Mouse (Mus musculus) stomach, embryonic 16.5 days (tissue): ENCODE measurements around the gene Ankrd13a. TPM values are rescaled to one million over a fixed set of nuclear protein-coding genes. Genes with fewer than 3 reads are reported as not detected.

Experiments
- ATAC-seq: fragments of 200-750 bp; cut with Nextera tagmentation; 2 replicates; pipeline ENCODE4 v1.8.0; 2017; ENCODE audit warnings: moderate number of reproducible peaks, moderate TSS enrichment; ENCODE audit not compliant: insufficient read depth, low FRiP score
- H3K27ac ChIP-seq: fragments of 300-500 bp; sonication (generic); 2 replicates; pipeline ENCODE4 v1.5.1; 2014; ENCODE audit warnings: low read length
- H3K27me3 ChIP-seq: fragments of 300-500 bp; sonication (generic); 2 replicates; pipeline ENCODE4 v1.6.1; 2014; ENCODE audit warnings: low read length, control low read depth, mixed read lengths; ENCODE audit not compliant: control insufficient read depth, insufficient read depth
- H3K36me3 ChIP-seq: fragments of 300-500 bp; sonication (generic); 2 replicates; pipeline ENCODE4 v1.6.1; 2014; ENCODE audit warnings: low read length; ENCODE audit not compliant: control insufficient read depth, insufficient read depth
- H3K4me1 ChIP-seq: fragments of 300-500 bp; sonication (generic); 2 replicates; pipeline ENCODE4 v1.6.1; 2014; ENCODE audit warnings: low read length, control low read depth, mixed read lengths; ENCODE audit not compliant: control insufficient read depth, insufficient read depth
- H3K4me2 ChIP-seq: fragments of 300-500 bp; sonication (generic); 2 replicates; pipeline ENCODE4 v1.6.1; 2014; ENCODE audit warnings: low read depth, low read length, mixed read lengths
- H3K4me3 ChIP-seq: fragments of 300-500 bp; sonication (generic); replicated peaks from 2 replicates; pipeline ENCODE4 v1.5.1; 2014; ENCODE audit warnings: mild to moderate bottlenecking, low read length
- H3K9ac ChIP-seq: fragments of 300-500 bp; sonication (generic); 2 replicates; pipeline ENCODE4 v1.6.1; 2014; ENCODE audit warnings: low read length
- H3K9me3 ChIP-seq: fragments of 300-500 bp; sonication (generic); replicated peaks from 2 replicates; pipeline ENCODE4 v1.6.1; 2016; ENCODE audit warnings: low read length, control low read depth; ENCODE audit not compliant: control insufficient read depth
- WGBS: fragments of 180-500 bp; shearing (Covaris S2); extraction: QIAGEN DNeasy Blood & Tissue Kit; methylation state at CpG from one replicate; pipeline ENCODE4 v1.1.7; 2014; 5-methylcytosine and 5-hydroxymethylcytosine counted together
- polyA plus RNA-seq: library from polyadenylated mRNA; unstranded; fragments of >200 nt; fragmentation: Nextera tagmentation; extraction: Ambion mirVana; gene quantifications from 2 replicates; pipeline ENCODE4 v1.2.1, GENCODE M21; 2015

Ankrd13a gene
- polyA plus RNA-seq, 1 experiment from 2014 or later, result 12.7 TPM

DNA sequence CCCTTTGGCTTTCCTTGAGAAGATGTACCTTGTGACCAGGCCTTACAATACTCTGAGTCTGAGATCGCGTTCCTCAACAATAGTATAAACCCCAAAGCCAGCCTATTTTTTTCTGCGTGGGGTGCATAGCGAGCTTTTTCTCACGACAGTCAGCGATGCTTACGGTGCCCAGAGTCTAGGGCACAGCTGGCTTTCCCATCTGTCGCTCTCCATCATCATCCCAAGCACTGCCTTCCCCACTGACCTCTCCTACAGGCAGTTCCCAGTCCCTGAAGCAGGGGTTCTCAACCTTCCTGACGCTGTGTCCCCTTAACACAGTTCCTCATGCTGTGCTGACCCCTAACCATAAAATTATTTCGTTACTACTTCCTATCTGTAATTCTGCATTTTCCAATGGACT, 31.9 kb upstream of the Ankrd13a start:
- ATAC-seq, result no peak
- H3K27me3 ChIP-seq, result no peaks in the 10 kb centered on the region
- H3K4me2 ChIP-seq, result no peak overlapping the region
- H3K36me3 ChIP-seq, result peaks cover 23% of the 10 kb centered on the region
- WGBS, result 92% methylated on average over 10 of the region's 10 CpGs
- no peak overlapping the region for H3K4me3 ChIP-seq
- H3K4me1 ChIP-seq, result no peaks in the 10 kb centered on the region
- no peaks in the 10 kb centered on the region for H3K9me3 ChIP-seq
- no peak overlapping the region for H3K27ac ChIP-seq
- H3K9ac ChIP-seq, result no peak overlapping the region

DNA sequence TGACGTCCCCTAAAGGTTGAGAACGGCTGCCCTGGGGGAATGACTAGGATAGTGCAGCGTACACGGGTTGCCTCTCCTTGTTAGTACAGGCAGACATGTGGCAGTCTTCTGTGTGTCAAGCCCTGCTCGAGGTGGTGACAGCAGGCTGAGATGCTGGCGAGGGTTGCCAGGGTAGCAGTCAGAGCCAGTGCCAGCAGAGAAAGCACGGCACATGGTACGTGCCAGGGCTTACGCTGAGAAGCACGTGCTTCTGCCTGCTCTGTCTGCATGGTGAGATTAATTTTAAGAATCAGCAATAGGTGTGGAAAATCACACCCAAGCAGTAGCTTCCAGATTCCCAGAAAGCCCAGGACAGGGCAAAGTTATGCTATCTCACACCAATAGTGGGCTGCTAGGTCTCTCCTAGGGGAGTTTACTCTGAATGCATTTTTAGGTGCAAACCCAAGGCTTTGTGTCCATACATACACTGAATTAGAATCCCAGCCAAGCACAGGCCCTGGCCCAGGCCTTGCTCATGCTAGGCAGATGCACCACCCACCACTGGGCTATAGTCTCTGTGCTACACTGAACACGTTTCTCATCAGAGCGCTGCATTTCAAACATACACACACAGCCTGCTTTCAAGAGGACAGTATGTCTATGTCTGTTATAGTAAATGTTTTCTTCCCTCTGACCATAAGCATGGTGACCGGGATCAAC, 31.3 kb upstream of the Ankrd13a start:
- no peaks in the 10 kb centered on the region for H3K4me1 ChIP-seq
- H3K9me3 ChIP-seq, result no peaks in the 10 kb centered on the region
- ATAC-seq, result no peak
- no peak overlapping the region for H3K4me2 ChIP-seq
- WGBS, result 93% methylated on average over 13 of the region's 13 CpGs
- peaks cover 23% of the 10 kb centered on the region for H3K36me3 ChIP-seq
- H3K9ac ChIP-seq, result no peak overlapping the region
- no peaks in the 10 kb centered on the region for H3K27me3 ChIP-seq
- H3K4me3 ChIP-seq, result no peak overlapping the region
- H3K27ac ChIP-seq, result no peak overlapping the region

DNA sequence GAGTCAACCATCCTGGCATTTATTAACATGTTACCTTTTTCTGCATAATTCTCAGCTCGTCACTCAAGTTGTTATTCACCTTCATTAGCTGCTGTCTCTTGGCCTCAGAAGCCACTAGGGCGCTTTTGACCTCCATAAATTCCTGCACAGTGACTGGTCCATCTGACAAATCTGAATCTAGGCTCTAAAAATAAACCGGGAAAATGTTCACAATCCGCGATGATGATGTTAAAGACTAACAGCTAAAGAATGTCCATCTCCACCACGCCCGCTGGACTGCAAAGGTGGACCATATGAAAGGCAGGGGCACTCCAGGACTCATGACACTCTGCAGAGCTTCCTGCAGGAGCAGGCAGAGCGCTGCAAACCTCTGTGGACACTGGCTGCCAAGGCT, 30.8 kb upstream of the Ankrd13a start:
- WGBS, result 88% methylated on average over 8 of the region's 8 CpGs
- ATAC-seq, result no peak

DNA sequence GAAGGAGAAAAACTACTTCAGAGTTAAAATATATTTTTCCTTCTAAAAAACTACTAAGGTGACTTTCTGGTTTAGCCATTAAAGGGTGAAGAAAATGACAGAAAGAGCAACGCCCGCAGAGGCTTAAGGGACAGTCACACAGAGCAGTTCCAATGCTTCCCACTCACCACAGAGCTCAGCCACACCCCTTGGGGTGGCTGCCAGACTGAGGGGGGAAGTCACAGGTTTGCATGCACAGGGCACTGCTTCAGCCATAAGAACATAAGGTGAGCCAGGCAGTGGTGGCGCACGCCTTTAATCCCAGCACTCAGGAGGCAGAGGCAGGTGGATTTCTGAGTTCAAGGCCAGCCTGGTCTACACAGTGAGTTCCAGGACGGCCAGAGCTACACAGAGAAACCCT, 28.9 kb upstream of the Ankrd13a start:
- H3K36me3 ChIP-seq, result peaks cover 13% of the 10 kb centered on the region
- no peak overlapping the region for H3K27ac ChIP-seq
- H3K27me3 ChIP-seq, result no peaks in the 10 kb centered on the region
- no peak overlapping the region for H3K4me2 ChIP-seq
- WGBS, result 79% methylated on average over 5 of the region's 5 CpGs
- H3K9ac ChIP-seq, result no peak overlapping the region
- ATAC-seq, result no peak
- H3K4me1 ChIP-seq, result no peaks in the 10 kb centered on the region
- no peak overlapping the region for H3K4me3 ChIP-seq
- no peaks in the 10 kb centered on the region for H3K9me3 ChIP-seq

More for the DNA sequence above, 30.8 kb upstream of the Ankrd13a start:
- Histone ChIP-seq H3K4me2 (no peak overlapping the region), H3K4me1 (no peaks in the 10 kb centered on the region), H3K27ac (no peak overlapping the region), H3K9ac (no peak overlapping the region), H3K4me3 (no peak overlapping the region), H3K36me3 (peaks cover 18% of the 10 kb centered on the region), H3K27me3 (no peaks in the 10 kb centered on the region), H3K9me3 (no peaks in the 10 kb centered on the region)

DNA sequence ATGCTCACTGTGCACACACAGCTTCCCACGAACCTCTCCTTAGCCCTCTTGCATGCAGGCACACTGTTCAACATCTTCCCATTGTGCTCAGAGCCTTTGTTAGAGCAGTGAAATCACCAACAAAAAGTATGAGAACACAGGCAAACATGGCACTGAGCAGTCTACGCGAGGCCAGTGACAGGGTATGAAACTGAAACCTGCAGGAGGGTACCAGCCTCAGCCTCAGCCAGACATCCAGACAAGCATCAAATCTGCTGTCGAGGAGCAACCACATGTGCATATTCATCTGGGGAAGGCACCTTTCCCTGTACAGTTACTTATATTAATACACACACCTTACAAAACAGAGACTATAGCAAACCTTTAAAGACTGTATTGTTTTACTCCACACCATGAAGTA, 27.6 kb upstream of the Ankrd13a start:
- no peaks in the 10 kb centered on the region for H3K27me3 ChIP-seq
- no peak for ATAC-seq
- H3K4me1 ChIP-seq, result no peaks in the 10 kb centered on the region
- H3K4me3 ChIP-seq, result no peak overlapping the region
- peaks cover 10% of the 10 kb centered on the region for H3K36me3 ChIP-seq
- no peak overlapping the region for H3K9ac ChIP-seq
- 90% methylated on average over 4 of the region's 4 CpGs for WGBS
- H3K4me2 ChIP-seq, result no peak overlapping the region
- H3K9me3 ChIP-seq, result no peaks in the 10 kb centered on the region
- H3K27ac ChIP-seq, result no peak overlapping the region

DNA sequence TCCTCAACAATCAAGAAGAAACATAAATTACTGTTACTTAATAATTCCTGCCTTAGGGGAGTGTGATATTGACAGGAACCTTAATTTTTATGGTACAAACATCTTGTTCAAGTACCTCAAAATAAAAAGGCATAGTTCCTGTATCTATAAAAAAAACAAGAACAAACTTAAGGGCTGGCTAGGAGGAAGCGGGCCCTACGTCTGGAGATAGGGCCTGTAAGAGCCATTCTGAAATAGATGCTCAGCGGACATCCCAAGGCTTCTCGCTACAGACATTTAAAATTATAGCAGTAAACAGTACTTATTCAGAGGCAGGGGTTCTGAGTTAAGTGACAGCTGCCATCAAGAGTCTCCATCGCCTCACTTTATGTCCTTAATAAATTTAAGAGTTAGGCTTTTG, 27.0 kb upstream of the Ankrd13a start:
- Histone ChIP-seq H3K36me3 (peaks cover 6% of the 10 kb centered on the region; the same call in 1 of the 2 replicates), H3K4me3 (no peak overlapping the region), H3K27ac (no peak overlapping the region), H3K9me3 (no peaks in the 10 kb centered on the region), H3K27me3 (no peaks in the 10 kb centered on the region), H3K9ac (no peak overlapping the region), H3K4me1 (no peaks in the 10 kb centered on the region), H3K4me2 (no peak overlapping the region)
- WGBS, result 94% methylated on average over 5 of the region's 5 CpGs
- ATAC-seq, result no peak

DNA sequence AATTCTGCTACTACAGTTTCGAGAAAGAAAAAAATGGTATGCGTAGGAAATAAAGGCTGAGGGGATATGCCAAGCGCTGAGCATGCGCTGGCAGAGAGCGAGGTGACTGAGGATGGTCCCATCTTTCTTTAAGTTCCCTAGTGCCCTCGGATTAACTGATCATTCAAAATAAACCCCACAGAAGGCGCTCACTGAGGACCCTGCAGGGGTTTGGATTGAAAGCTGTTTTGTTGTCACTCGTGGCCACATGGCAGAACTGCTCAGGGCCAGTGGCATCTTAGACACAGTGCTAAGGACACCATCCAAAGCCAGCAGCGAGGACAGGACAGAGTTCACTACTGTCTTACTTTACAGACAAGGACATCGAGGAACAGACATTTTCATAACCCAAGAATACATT, 24.2 kb upstream of the Ankrd13a start:
- Histone ChIP-seq H3K4me1 (no peaks in the 10 kb centered on the region), H3K4me3 (no peak overlapping the region), H3K36me3 (0 out of 2 replicates have a peak, but pooled peaks cover 10% of the 10 kb centered on the region), H3K9me3 (no peaks in the 10 kb centered on the region), H3K27me3 (no peaks in the 10 kb centered on the region), H3K27ac (0 out of 2 replicates have a peak overlapping the region, but pooled peaks have one; percentile 17), H3K4me2 (no peak overlapping the region), H3K9ac (no peak overlapping the region)
- 88% methylated on average over 10 of the region's 10 CpGs for WGBS
- no peak for ATAC-seq

DNA sequence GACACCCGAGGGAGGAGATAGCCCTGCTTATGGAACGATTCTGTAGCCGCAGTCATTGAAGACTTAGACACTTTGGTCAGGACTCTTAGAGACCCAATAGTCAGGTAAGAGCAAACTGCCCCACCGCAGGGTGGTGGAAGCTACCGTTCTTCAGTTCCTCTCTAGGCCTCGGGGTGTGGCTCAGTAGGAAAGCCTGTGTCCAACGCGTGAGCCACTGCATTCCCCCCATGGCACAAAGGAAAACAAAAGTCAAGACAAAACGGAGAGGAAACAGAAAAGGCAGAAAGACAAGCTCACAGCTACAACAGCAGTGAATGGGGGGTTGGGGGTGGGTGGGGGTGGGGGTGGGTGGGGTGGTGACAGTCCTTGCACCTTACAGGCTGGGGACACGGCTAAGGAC, 22.1 kb upstream of the Ankrd13a start:
- H3K4me2 ChIP-seq, result no peak overlapping the region
- ATAC-seq, result no peak
- no peak overlapping the region for H3K9ac ChIP-seq
- no peaks in the 10 kb centered on the region for H3K4me1 ChIP-seq
- 74% methylated on average over 10 of the region's 10 CpGs for WGBS
- no peak overlapping the region for H3K4me3 ChIP-seq
- H3K27ac ChIP-seq, result no peak overlapping the region
- 0 out of 2 replicates have a peak, but pooled peaks cover 10% of the 10 kb centered on the region for H3K36me3 ChIP-seq
- H3K9me3 ChIP-seq, result no peaks in the 10 kb centered on the region
- no peaks in the 10 kb centered on the region for H3K27me3 ChIP-seq

DNA sequence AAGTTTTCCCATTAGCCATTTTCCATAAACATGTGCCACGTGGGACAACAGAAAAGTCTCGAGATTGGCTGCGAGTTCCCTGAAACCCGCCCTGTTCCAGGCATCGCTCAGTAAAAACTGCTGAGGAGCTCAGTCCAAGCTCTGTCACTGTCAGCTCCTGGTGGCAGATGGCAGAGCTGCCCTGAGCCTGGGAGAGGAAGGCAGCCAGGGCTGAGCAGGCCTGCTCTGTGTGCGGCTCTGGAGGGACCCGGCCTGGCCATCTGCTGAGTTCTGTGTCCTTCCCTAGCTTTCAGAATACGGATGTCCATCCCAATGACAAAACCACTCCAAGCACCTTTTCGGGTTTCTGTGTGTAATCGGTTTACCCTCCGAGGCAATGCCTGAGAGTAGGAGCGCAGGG, 21.1 kb upstream of the Ankrd13a start:
- ATAC-seq, result no peak
- no peak overlapping the region for H3K9ac ChIP-seq
- no peak overlapping the region for H3K4me3 ChIP-seq
- no peaks in the 10 kb centered on the region for H3K4me1 ChIP-seq
- H3K36me3 ChIP-seq, result 0 out of 2 replicates have a peak, but pooled peaks cover 10% of the 10 kb centered on the region
- no peak overlapping the region for H3K27ac ChIP-seq
- H3K27me3 ChIP-seq, result no peaks in the 10 kb centered on the region
- H3K9me3 ChIP-seq, result no peaks in the 10 kb centered on the region
- WGBS, result 88% methylated on average over 12 of the region's 12 CpGs
- no peak overlapping the region for H3K4me2 ChIP-seq
